Mouse (Mus musculus) CD4-positive, CD25-positive, alpha-beta regulatory T cell, adult 4 months (primary cell): ENCODE results near the gene Gm10961. TPM values are rescaled to one million over a fixed set of nuclear protein-coding genes. Genes with fewer than 3 reads are reported as not detected.

Experiments
- ATAC-seq: one replicate; pipeline ENCODE4 v1.8.0; 2017
- polyA plus RNA-seq, 2 experiments: library from polyadenylated mRNA; unstranded; fragments of 100-300 nt; shearing (Covaris generic); gene quantifications; one replicate each; pipeline ENCODE4 v1.2.1; 2017

Gene Gm10961
- polyA plus RNA-seq, 2 experiments from 2014 or later, result not detected

DNA sequence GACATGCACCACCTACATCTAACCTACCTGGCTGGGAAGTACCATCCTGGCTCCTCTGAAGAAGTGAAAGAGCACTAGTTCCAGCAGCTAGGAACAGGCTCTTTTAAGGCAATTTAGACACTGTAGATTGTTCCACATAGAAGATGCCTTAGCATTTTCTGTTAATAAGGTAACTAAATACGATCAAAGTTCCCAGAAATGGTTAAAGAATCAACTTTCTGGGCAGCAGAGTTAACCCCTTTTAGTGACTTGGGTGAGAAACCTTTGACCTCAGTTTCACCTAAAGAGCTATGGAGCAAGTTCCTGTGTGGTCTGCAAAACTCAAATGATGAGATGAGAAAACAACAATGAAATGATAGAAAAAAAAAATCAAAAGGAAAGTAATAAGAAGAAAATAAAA is 33.5 kb downstream of the Gm10961 start:
- ATAC-seq, result no peak

DNA sequence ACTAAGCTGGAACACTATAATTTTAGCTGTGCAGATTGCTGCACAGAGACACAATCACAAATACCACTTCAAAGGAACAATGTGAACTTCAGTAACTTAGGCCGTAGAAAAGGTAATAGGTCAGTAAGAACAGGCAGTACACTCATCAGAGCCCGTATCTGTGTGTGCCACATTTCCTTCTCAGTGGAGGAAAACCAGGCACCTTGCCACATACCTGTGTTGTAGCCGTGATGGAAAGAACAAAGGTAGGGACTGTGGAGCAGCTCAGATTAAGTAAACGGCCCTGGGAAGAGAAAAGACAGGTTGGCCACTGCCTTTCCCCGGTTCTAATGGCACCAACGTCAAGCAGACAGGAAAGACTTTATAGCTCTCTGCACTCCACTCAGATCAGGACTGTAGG is 36.3 kb downstream of the Gm10961 start:
- no peak for ATAC-seq

DNA sequence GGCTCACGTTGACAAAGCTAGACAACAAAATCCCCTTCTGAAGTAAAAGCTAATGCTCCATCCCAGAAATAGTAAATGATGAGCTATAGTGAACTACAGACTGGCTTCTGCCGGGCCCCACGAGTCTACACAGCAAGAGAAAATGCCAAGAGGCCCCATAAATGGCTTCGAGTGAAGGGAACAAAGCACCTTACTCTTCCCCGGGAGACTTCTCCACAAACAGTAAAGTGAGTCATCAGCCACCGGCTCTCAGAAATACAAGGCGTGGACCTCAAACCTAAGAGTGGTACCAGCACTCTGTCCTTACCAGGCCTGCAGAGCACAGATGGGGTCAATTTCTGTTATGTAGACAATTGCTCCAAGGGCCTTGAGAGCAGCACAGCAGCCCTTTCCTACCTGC is 37.7 kb downstream of the Gm10961 start:
- ATAC-seq, result no peak

DNA sequence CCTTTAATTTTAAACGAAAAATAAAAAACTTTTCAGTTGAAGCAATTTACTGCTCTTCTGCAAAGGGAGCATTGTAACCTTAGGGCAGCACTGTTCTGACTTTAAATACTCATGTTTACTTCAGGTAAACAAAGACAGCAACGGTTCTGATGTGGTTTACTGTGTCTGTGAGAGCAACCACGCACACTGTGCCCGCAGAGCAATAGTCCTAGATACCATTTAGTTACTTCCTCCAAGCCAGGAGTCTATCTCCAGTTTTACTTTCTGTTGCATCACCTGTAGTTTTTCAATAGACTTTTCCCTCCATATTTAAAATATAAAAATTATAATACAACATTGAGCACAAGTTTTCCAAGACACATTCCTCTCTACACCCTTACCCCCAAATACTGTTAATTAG is 39.4 kb downstream of the Gm10961 start:
- no peak for ATAC-seq

DNA sequence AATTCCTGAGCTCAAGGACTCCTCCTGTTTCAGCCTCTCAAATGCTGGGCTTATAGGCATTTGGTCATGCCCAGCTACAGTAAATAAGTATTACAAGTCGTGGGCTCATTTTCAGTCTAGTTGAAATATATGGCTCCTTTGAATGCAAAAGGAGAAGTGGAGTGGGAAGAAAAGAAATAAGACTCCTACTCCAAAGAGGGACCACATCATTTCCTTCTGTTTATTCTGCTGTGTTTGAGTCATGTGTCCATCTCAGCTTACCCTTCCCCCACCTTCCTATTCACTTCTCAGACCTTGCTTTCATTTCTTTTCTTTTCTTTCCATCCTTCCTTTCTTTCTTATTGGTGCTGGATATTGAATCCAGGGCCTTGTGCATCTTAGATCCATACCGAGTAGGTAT is 40.4 kb downstream of the Gm10961 start:
- no peak for ATAC-seq

DNA sequence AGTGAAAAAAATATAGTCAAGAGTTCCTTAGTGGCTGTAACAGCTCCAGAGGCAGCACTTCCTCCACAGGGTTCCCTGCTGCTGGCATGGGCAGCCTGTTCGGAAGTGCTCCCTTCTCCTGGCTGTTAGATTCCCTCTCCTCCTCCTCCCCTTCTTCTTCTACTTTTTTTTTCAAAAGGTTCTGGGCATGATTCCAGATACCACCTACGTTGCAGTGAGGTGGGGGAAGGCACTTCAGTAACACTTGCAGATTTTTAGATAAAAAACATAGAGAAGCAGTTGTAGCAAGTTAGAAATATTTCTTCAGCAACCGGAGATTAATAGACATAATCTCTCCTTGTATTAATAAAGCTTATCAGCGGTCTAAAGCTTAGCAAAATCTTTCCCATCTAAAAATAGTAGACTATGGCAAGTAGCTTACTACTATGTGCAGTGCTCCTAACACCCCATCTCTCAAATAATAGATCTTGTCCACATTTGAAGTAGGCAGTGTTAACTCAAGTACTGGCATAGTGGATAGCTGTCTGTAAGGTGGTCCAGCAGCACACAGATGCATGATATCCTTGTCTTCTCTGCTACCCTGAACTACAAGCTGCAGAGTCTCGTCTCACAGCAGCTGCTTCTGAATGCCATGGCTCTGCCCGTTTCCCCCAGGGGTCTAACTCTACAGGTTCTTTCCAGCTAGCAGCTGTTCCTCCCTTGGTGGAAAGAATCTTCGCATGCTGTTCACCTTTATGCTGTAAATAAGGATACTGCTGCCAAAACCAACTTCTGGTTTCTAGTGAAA is 49.9 kb downstream of the Gm10961 start:
- no peak for ATAC-seq

Other genes with a start within 250 kb of the Gm10961 start
- not detected for gene Kcnc4, start 171.8 kb upstream of the Gm10961 start, polyA plus RNA-seq
- gene Slc6a17, start 113.3 kb upstream of the Gm10961 start, polyA plus RNA-seq, result not detected
- gene Ubl4b, start 76.2 kb upstream of the Gm10961 start, polyA plus RNA-seq, result not detected
- not detected for gene Alx3, start 36.3 kb upstream of the Gm10961 start, polyA plus RNA-seq
- gene Strip1, start 372 bp downstream of the Gm10961 start, polyA plus RNA-seq, result 10 to 100 TPM; 18.8 to 19.4 TPM
- gene Ahcyl1, start 65.2 kb downstream of the Gm10961 start, polyA plus RNA-seq, result 10 to 100 TPM; 12.1 to 22.1 TPM
- 10 to 100 TPM; 11.9 to 19.7 TPM for gene Csf1, start 129.1 kb downstream of the Gm10961 start, polyA plus RNA-seq
- not detected for gene Eps8l3, start 245.9 kb downstream of the Gm10961 start, polyA plus RNA-seq